Mouse (Mus musculus): ENCODE measurements around the gene 4930558K02Rik.

- TF ChIP-seq CTCF (IDR thresholded peaks at IDR 0.05; ENCODE audit: borderline replicate concordance, insufficient read depth, low read length) (no peak), POLR2A (IDR thresholded peaks at IDR 0.05; ENCODE audit: low read depth, low read length) (no peak)
Measured at GRCm38 (mm10) chr1:161918682-161919372, 60.6 kb downstream of the 4930558K02Rik start.

All from embryonic fibroblast, embryonic 13.5 days (primary cell).